9 mouse cellular contexts compared by ENCODE assay signal in the genomic region with DNA sequence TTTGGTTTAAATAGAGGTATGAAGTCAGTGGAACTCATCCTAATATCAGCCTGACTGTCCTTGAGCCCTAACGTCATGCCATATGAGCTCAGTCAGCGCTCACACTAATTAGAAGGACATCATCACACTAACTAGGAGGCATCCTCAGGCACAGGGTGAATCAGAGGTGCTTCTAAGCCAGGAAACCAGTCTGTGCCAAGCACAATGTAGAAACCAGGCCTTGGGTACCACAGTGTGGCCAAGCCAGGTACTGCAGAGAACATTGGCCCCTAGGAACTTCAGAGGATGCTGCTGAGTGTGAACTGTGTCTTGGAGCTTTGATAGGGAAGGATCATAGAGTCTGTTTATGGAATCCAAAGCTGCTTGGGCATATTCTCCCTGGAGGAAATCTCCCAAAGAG. TPM values are rescaled to one million over a fixed set of nuclear protein-coding genes. Genes with fewer than 3 reads are reported as not detected.
DNase-seq lines count a peak whose midpoint lies in the region; ATAC-seq and TF ChIP-seq lines count a peak whose summit lies in the region.
"Had no signal": no experiment of that assay in that cellular context is flagged by ENCODE, and none has a peak within 500 bp of the region (broad histone marks: within the 10 kb centered on the region; RNA-seq: fewer than 3 reads in every experiment).

No protein-coding gene starts in this region.

- no peaks in the 10 kb centered on the region for H3K36me3 ChIP-seq in forebrain, embryonic 16.5 days (ENCODE audit: control insufficient read depth, insufficient read depth)
- H3K36me3 ChIP-seq in liver, postnatal 0 days (replicated peaks; ENCODE audit: insufficient read depth, low read length) = peaks cover 8% of the 10 kb centered on the region
- H3K36me3 ChIP-seq in neural tube, embryonic 15.5 days = no peaks in the 10 kb centered on the region

- peak; percentile 75 for DNase-seq in ES-CJ7 (ENCODE audit: low read depth, low spot score)
- peak; percentile 41 for DNase-seq in heart, postnatal 25 days (ENCODE audit: low spot score)
- peak; percentile 66 for DNase-seq in large intestine, adult 2 months (ENCODE audit: low read depth, low spot score)
- peak; percentile 77 for DNase-seq in liver, postnatal 0 days
- DNase-seq in testis, postnatal 10 days (ENCODE audit: low spot score) = peak; percentile 83

- no peaks in the 10 kb centered on the region for H3K9me3 ChIP-seq in forebrain, embryonic 16.5 days (ENCODE audit: control insufficient read depth, low read length)
- no peaks in the 10 kb centered on the region for H3K9me3 ChIP-seq in liver, postnatal 0 days (ENCODE audit: low read length)
- H3K9me3 ChIP-seq in neural tube, embryonic 15.5 days (replicated peaks) = no peaks in the 10 kb centered on the region
- H3K9me3 ChIP-seq: liver, embryonic 15.5 days had no signal

- H3K9ac ChIP-seq in forebrain, embryonic 16.5 days (replicated peaks; ENCODE audit: low read depth, low read length) = no peak overlapping the region
- no peak overlapping the region for H3K9ac ChIP-seq in liver, postnatal 0 days (replicated peaks)
- H3K9ac ChIP-seq in neural tube, embryonic 15.5 days (replicated peaks) = no peak overlapping the region
- H3K9ac ChIP-seq: liver, embryonic 15.5 days had no signal

- H3K4me2 ChIP-seq in forebrain, embryonic 16.5 days (ENCODE audit: low read length) = no peak overlapping the region
- H3K4me2 ChIP-seq in liver, postnatal 0 days (ENCODE audit: low read depth, low read length) = no peak overlapping the region
- H3K4me2 ChIP-seq in neural tube, embryonic 15.5 days = no peak overlapping the region
- H3K4me2 ChIP-seq: liver, embryonic 15.5 days had no signal

- 26% methylated on average over 2 of the region's 2 CpGs for WGBS in forebrain, embryonic 16.5 days
- 22% methylated on average over 2 of the region's 2 CpGs for WGBS in large intestine, adult 2 months
- 37% methylated on average over 2 of the region's 2 CpGs for WGBS in liver, postnatal 0 days (ENCODE audit: insufficient replicate concordance)
- WGBS in neural tube, embryonic 15.5 days = 38% methylated on average over 2 of the region's 2 CpGs

- no peak overlapping the region for H3K27ac ChIP-seq in forebrain, embryonic 16.5 days (ENCODE audit: low read length)
- H3K27ac ChIP-seq in liver, postnatal 0 days (ENCODE audit: low read depth) = no peak overlapping the region
- H3K27ac ChIP-seq in neural tube, embryonic 15.5 days (replicated peaks) = no peak overlapping the region
- H3K27ac ChIP-seq: liver, embryonic 15.5 days had no signal

- TF ChIP-seq CTCF in liver, postnatal 0 days (IDR thresholded peaks at IDR 0.05; ENCODE audit: low read depth) = peak; percentile 93

- no peaks in the 10 kb centered on the region for H3K4me1 ChIP-seq in forebrain, embryonic 16.5 days (replicated peaks; ENCODE audit: control insufficient read depth, insufficient read depth, low read length)
- H3K4me1 ChIP-seq in liver, postnatal 0 days (ENCODE audit: insufficient read depth) = no peaks in the 10 kb centered on the region
- H3K4me1 ChIP-seq in neural tube, embryonic 15.5 days = no peaks in the 10 kb centered on the region
- H3K4me1 ChIP-seq: liver, embryonic 15.5 days had no signal

- peak; percentile 97 for ATAC-seq in cerebellum, adult (ENCODE audit: insufficient number of reproducible peaks, low FRiP score, low TSS enrichment)
- ATAC-seq in forebrain, embryonic 16.5 days = peak; percentile 94
- peak; percentile 80 for ATAC-seq in liver, postnatal 0 days
- ATAC-seq in neural tube, embryonic 15.5 days (ENCODE audit: low FRiP score) = peak; percentile 92

- no peak for TF ChIP-seq EP300 in liver, postnatal 0 days (IDR thresholded peaks at IDR 0.05; ENCODE audit: low read depth)

- no peaks in the 10 kb centered on the region for H3K27me3 ChIP-seq in forebrain, embryonic 16.5 days (replicated peaks; ENCODE audit: control insufficient read depth, insufficient read depth, low read length)
- no peaks in the 10 kb centered on the region for H3K27me3 ChIP-seq in liver, postnatal 0 days (ENCODE audit: insufficient read depth, low read length)
- no peaks in the 10 kb centered on the region for H3K27me3 ChIP-seq in neural tube, embryonic 15.5 days (replicated peaks)
- H3K27me3 ChIP-seq: liver, embryonic 15.5 days had no signal

- no peak overlapping the region for H3K4me3 ChIP-seq in forebrain, embryonic 16.5 days (replicated peaks; ENCODE audit: low read length)
- H3K4me3 ChIP-seq in liver, postnatal 0 days (ENCODE audit: low read depth, low read length) = no peak overlapping the region
- H3K4me3 ChIP-seq in neural tube, embryonic 15.5 days (replicated peaks) = no peak overlapping the region
- H3K4me3 ChIP-seq: liver, embryonic 15.5 days had no signal

- intact Hi-C loops in heart, postnatal 25 days (cut with DNase I) = loop anchor here (1.0 kb wide), 1 partner anchor 133 kb away; no protein-coding TSS in a partner anchor

RNA-seq across cellular contexts. Expression of a gene that starts 32.3 kb away (rescaled TPM):
- 0.89 and 1.5 TPM in 2 replicates for polyA plus RNA-seq in forebrain, embryonic 16.5 days (2015; fragmentation: Nextera tagmentation; extraction: Ambion mirVana)
- under 1 TPM; 0.78 to 0.81 TPM for total RNA-seq in heart, postnatal 25 days (2021)
- 3.4 and 4.2 TPM in 2 replicates for polyA plus RNA-seq in large intestine, adult 2 months (2012; rRNA removed)
- polyA plus RNA-seq in liver, postnatal 0 days (2015; fragmentation: Nextera tagmentation; extraction: Ambion mirVana) = 0.60 and 0.79 TPM in 2 replicates
- 1.00 and 1.8 TPM in 2 replicates for polyA plus RNA-seq in neural tube, embryonic 15.5 days (2015; fragmentation: Nextera tagmentation; extraction: Ambion mirVana)
